In the genomic region with DNA sequence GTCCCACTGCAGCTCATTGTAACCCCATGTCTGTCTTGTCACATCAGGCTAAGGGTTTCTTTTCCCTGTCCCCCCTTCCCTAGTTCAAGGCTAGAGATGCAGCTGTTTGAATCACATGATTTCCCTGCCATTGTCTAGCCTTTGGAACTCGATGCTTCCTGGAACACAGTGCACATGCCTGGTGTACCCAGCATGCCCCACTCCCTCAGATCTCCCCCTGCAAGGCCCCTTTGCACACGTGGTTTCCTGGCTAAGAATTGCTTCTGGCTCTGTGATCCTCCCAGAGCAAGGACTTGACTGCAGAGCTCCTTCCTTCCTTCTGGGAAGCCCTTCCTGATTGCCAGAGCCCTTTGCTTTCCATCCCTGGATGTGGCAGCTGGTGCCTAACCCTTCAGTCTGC, we compare ENCODE assay signal across 7 mouse cellular contexts. TPM values are rescaled to one million over a fixed set of nuclear protein-coding genes. Genes with fewer than 3 reads are reported as not detected.
DNase-seq lines count a peak whose midpoint lies in the region; ATAC-seq and TF ChIP-seq lines count a peak whose summit lies in the region.
"Not testable (repeated sequence)": the region's sequence is repeated elsewhere in the genome, so short reads cannot be mapped to it uniquely, and the experiment has no call there.

No protein-coding gene starts in this region.

- peak; percentile 27 for DNase-seq in embryonic facial prominence, embryonic 14.5 days (ENCODE audit: low spot score)
- not testable (repeated sequence) for DNase-seq in hindbrain, postnatal 0 days (ENCODE audit: low spot score); lung, postnatal 0 days (ENCODE audit: low spot score)
- peak; percentile 15 for DNase-seq in limb, embryonic 14.5 days (ENCODE audit: low spot score)
- peak; percentile 57 for DNase-seq in thymus, postnatal 0 days (ENCODE audit: low spot score)

- not testable (repeated sequence) for ATAC-seq in embryonic facial prominence, embryonic 14.5 days (ENCODE audit: low read depth); limb, embryonic 14.5 days (ENCODE audit: low FRiP score, low read depth)
- peak; percentile 61; the same call in 1 of the 2 replicates for ATAC-seq in heart, embryonic 12.5 days (ENCODE audit: insufficient number of reproducible peaks, low FRiP score)
- ATAC-seq in hindbrain, postnatal 0 days = peak; percentile 64
- peak; percentile 69 for ATAC-seq in lung, postnatal 0 days

- TF ChIP-seq POLR2A in limb, embryonic 14.5 days (IDR thresholded peaks at IDR 0.05; ENCODE audit: borderline replicate concordance, extremely low read depth, insufficient read depth, insufficient read length) = not testable (repeated sequence)

- H3K9ac ChIP-seq in embryonic facial prominence, embryonic 14.5 days (ENCODE audit: low read depth, low read length); heart, embryonic 12.5 days; hindbrain, postnatal 0 days (replicated peaks; ENCODE audit: low read length); limb, embryonic 14.5 days (ENCODE audit: low read depth, low read length, severe bottlenecking); lung, postnatal 0 days (replicated peaks; ENCODE audit: low read depth): not testable (repeated sequence)

- H3K27me3 ChIP-seq in embryonic facial prominence, embryonic 14.5 days (replicated peaks; ENCODE audit: control insufficient read depth, insufficient read depth, low read length); heart, embryonic 12.5 days (replicated peaks); hindbrain, postnatal 0 days (ENCODE audit: insufficient read depth, low read length); limb, embryonic 14.5 days (ENCODE audit: control insufficient read depth, insufficient read depth, low read length); lung, postnatal 0 days (replicated peaks; ENCODE audit: insufficient read depth, low read length): not testable (repeated sequence)

- 13% methylated on average over 2 of the region's 2 CpGs for WGBS in embryonic facial prominence, embryonic 14.5 days
- WGBS in heart, embryonic 12.5 days = 14% methylated on average over 2 of the region's 2 CpGs
- 3% methylated on average over 2 of the region's 2 CpGs for WGBS in hindbrain, postnatal 0 days
- 9% methylated on average over 2 of the region's 2 CpGs for WGBS in limb, embryonic 14.5 days
- WGBS in lung, postnatal 0 days = 2% methylated on average over 2 of the region's 2 CpGs

- H3K9me3 ChIP-seq in embryonic facial prominence, embryonic 14.5 days (ENCODE audit: control insufficient read depth, low read length); heart, embryonic 12.5 days (replicated peaks); hindbrain, postnatal 0 days (ENCODE audit: low read length); limb, embryonic 14.5 days (ENCODE audit: control insufficient read depth, low read length); lung, postnatal 0 days (ENCODE audit: low read length): not testable (repeated sequence)

- not testable (repeated sequence) for H3K36me3 ChIP-seq in embryonic facial prominence, embryonic 14.5 days (ENCODE audit: control insufficient read depth, insufficient read depth, low read length); heart, embryonic 12.5 days; hindbrain, postnatal 0 days (ENCODE audit: insufficient read depth, low read length); limb, embryonic 14.5 days (ENCODE audit: control insufficient read depth, insufficient read depth, low read length); lung, postnatal 0 days (ENCODE audit: insufficient read depth, low read length)

- H3K27ac ChIP-seq in brown adipose tissue, adult 24 weeks (replicated peaks; ENCODE audit: low read depth, low read length) = peak overlapping the region; percentile 57
- H3K27ac ChIP-seq in embryonic facial prominence, embryonic 14.5 days (replicated peaks; ENCODE audit: low read depth, low read length); heart, embryonic 12.5 days (ENCODE audit: poor library complexity, severe bottlenecking); hindbrain, postnatal 0 days; limb, embryonic 14.5 days (replicated peaks; ENCODE audit: low read depth, low read length); lung, postnatal 0 days (ENCODE audit: low read length): not testable (repeated sequence)

- not testable (repeated sequence) for TF ChIP-seq CTCF in hindbrain, postnatal 0 days (IDR thresholded peaks at IDR 0.05; ENCODE audit: low read depth); lung, postnatal 0 days (IDR thresholded peaks at IDR 0.05)

- not testable (repeated sequence) for H3K4me3 ChIP-seq in brown adipose tissue, adult 24 weeks (ENCODE audit: insufficient read depth, low read depth, low read length); embryonic facial prominence, embryonic 14.5 days (ENCODE audit: low read depth, low read length); heart, embryonic 12.5 days; hindbrain, postnatal 0 days (ENCODE audit: low read length); limb, embryonic 14.5 days (replicated peaks; ENCODE audit: low read length); lung, postnatal 0 days (ENCODE audit: low read depth, low read length)

- peaks cover 11% of the 10 kb centered on the region for H3K4me1 ChIP-seq in brown adipose tissue, adult 24 weeks (ENCODE audit: control insufficient read depth, insufficient read depth, insufficient read length, low read length)
- not testable (repeated sequence) for H3K4me1 ChIP-seq in embryonic facial prominence, embryonic 14.5 days (ENCODE audit: control insufficient read depth, insufficient read depth, low read length); hindbrain, postnatal 0 days (ENCODE audit: insufficient read depth, low read length); limb, embryonic 14.5 days (ENCODE audit: control insufficient read depth, insufficient read depth, low read length); lung, postnatal 0 days (ENCODE audit: insufficient read depth, low read depth, low read length)
- peaks cover 12% of the 10 kb centered on the region; the same call in 1 of the 2 replicates for H3K4me1 ChIP-seq in heart, embryonic 12.5 days (replicated peaks)

- not testable (repeated sequence) for TF ChIP-seq EP300 in lung, postnatal 0 days (IDR thresholded peaks at IDR 0.05)

- H3K4me2 ChIP-seq in embryonic facial prominence, embryonic 14.5 days (ENCODE audit: low read depth, low read length); heart, embryonic 12.5 days; hindbrain, postnatal 0 days (ENCODE audit: low read depth, low read length); limb, embryonic 14.5 days (replicated peaks; ENCODE audit: low read depth, low read length, severe bottlenecking); lung, postnatal 0 days (replicated peaks; ENCODE audit: low read depth, low read length): not testable (repeated sequence)

RNA-seq across cellular contexts. Expression of a gene that starts 12.3 kb away (rescaled TPM):
- polyA plus RNA-seq in brown adipose tissue, adult 24 weeks (2012; ENCODE audit: insufficient read depth, insufficient read length, missing spikeins) = 0.67 and 2.0 TPM in 2 replicates
- 0.71 and 1.3 TPM in 2 replicates for polyA plus RNA-seq in embryonic facial prominence, embryonic 14.5 days (2014; fragmentation: Nextera tagmentation; extraction: Ambion mirVana)
- 0.48 and 0.51 TPM in 2 replicates for polyA plus RNA-seq in heart, embryonic 12.5 days (2016; fragmentation: Nextera tagmentation; extraction: Ambion mirVana)
- total RNA-seq in hindbrain, postnatal 0 days (2014; rRNA removed) = 0.07 and 0.10 TPM in 2 replicates
- polyA plus RNA-seq in hindbrain, postnatal 0 days (2015; fragmentation: Nextera tagmentation; extraction: Ambion mirVana) = 0.18 and 0.21 TPM in 2 replicates
- 1.6 and 2.6 TPM in 2 replicates for polyA plus RNA-seq in limb, embryonic 14.5 days (2012; rRNA removed)
- 0.59 and 0.88 TPM in 2 replicates for polyA plus RNA-seq in limb, embryonic 14.5 days (2014; fragmentation: Nextera tagmentation; extraction: Ambion mirVana)
- polyA plus RNA-seq in lung, postnatal 0 days (2015; fragmentation: Nextera tagmentation; extraction: Ambion mirVana) = 0.84 and 0.95 TPM in 2 replicates
- polyA plus RNA-seq in thymus, postnatal 0 days (2015; fragmentation: Nextera tagmentation; extraction: Ambion mirVana) = 1.2 and 1.3 TPM in 2 replicates

RNA-seq across cellular contexts. Expression of a gene that starts 32.3 kb away (rescaled TPM):
- polyA plus RNA-seq in brown adipose tissue, adult 24 weeks (2012; ENCODE audit: insufficient read depth, insufficient read length, missing spikeins) = 3.1 and 4.1 TPM in 2 replicates
- polyA plus RNA-seq in embryonic facial prominence, embryonic 14.5 days (2014; fragmentation: Nextera tagmentation; extraction: Ambion mirVana) = 4.2 and 4.6 TPM in 2 replicates
- polyA plus RNA-seq in heart, embryonic 12.5 days (2016; fragmentation: Nextera tagmentation; extraction: Ambion mirVana) = 2.4 and 3.1 TPM in 2 replicates
- 1.3 and 1.8 TPM in 2 replicates for total RNA-seq in hindbrain, postnatal 0 days (2014; rRNA removed)
- polyA plus RNA-seq in hindbrain, postnatal 0 days (2015; fragmentation: Nextera tagmentation; extraction: Ambion mirVana) = 0.75 and 0.87 TPM in 2 replicates
- 4.0 and 7.8 TPM in 2 replicates for polyA plus RNA-seq in limb, embryonic 14.5 days (2012; rRNA removed)
- 4.3 and 4.6 TPM in 2 replicates for polyA plus RNA-seq in limb, embryonic 14.5 days (2014; fragmentation: Nextera tagmentation; extraction: Ambion mirVana)
- polyA plus RNA-seq in lung, postnatal 0 days (2015; fragmentation: Nextera tagmentation; extraction: Ambion mirVana) = 7.8 and 8.7 TPM in 2 replicates
- polyA plus RNA-seq in thymus, postnatal 0 days (2015; fragmentation: Nextera tagmentation; extraction: Ambion mirVana) = 5.1 and 5.5 TPM in 2 replicates

RNA-seq across cellular contexts. Expression of a gene that starts 48.6 kb away (rescaled TPM):
- polyA plus RNA-seq in brown adipose tissue, adult 24 weeks (2012; ENCODE audit: insufficient read depth, insufficient read length, missing spikeins) = 3.3 and 3.5 TPM in 2 replicates
- 5.2 and 7.0 TPM in 2 replicates for polyA plus RNA-seq in embryonic facial prominence, embryonic 14.5 days (2014; fragmentation: Nextera tagmentation; extraction: Ambion mirVana)
- polyA plus RNA-seq in heart, embryonic 12.5 days (2016; fragmentation: Nextera tagmentation; extraction: Ambion mirVana) = 11.2 and 13.7 TPM in 2 replicates
- total RNA-seq in hindbrain, postnatal 0 days (2014; rRNA removed) = 0.86 and 3.0 TPM in 2 replicates
- 1.1 and 1.6 TPM in 2 replicates for polyA plus RNA-seq in hindbrain, postnatal 0 days (2015; fragmentation: Nextera tagmentation; extraction: Ambion mirVana)
- polyA plus RNA-seq in limb, embryonic 14.5 days (2012; rRNA removed) = 4.0 and 4.1 TPM in 2 replicates
- 5.4 and 5.6 TPM in 2 replicates for polyA plus RNA-seq in limb, embryonic 14.5 days (2014; fragmentation: Nextera tagmentation; extraction: Ambion mirVana)
- polyA plus RNA-seq in lung, postnatal 0 days (2015; fragmentation: Nextera tagmentation; extraction: Ambion mirVana) = 12.6 and 13.4 TPM in 2 replicates
- polyA plus RNA-seq in thymus, postnatal 0 days (2015; fragmentation: Nextera tagmentation; extraction: Ambion mirVana) = 18.5 and 19.8 TPM in 2 replicates
